Mouse (Mus musculus) c-Kit-positive CD71-positive TER-119-negative erythroid progenitor cells, embryonic 14.5 days (primary cell): ENCODE measurements around the gene Lurap1l.
"Not testable (repeated sequence)": the region's sequence is repeated elsewhere in the genome, so short reads cannot be mapped to it uniquely, and the experiment has no call there.

Source experiments
- DNase-seq: peaks from one replicate; pipeline ENCODE4 v3.0.0-alpha.2; 2013; ENCODE audit warnings: low read depth

Gene Lurap1l

DNA sequence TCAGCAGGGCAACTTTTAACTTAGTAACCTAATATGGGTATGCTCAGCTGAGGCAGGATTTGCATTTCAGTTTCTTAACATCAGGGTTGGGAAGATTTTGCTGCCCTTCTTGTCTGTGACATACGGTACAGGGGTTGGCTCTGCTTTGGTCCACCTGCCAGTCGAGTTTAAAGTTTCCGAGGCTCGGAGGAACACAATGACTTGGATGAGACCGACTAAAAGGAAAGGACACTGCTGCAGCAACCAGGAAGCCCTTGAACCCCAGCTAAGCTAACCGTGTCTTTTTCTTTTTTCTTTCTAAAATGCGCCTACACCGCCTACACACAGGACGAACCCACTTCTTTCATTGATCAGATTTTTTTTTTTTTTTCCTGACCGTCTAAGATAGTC, at the start of gene Lurap1l:
Gene Lurap1l (plus strand): TSS at position 166 of the 390 bp plus-strand sequence.
- DNase-seq = no peak

DNA sequence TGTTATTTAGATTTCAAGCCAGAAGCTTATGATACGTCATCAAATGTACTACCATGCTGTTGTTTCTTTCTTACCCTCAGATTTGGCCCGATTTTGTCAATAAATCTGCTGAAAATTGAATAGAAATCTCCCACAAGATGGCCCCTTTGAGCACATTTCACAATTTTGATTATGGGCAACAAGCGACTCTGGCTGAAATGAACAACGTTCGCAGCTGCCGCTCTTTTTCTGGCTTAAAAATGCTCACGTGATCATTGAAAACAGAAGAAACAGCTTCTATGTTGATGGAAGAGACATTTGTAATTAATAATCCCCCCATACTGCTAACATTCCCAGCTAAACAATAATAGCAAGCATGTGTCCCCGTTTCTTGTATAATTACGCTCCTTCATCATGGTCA, 47.5 kb upstream of the Lurap1l start:
- DNase-seq = no peak

DNA sequence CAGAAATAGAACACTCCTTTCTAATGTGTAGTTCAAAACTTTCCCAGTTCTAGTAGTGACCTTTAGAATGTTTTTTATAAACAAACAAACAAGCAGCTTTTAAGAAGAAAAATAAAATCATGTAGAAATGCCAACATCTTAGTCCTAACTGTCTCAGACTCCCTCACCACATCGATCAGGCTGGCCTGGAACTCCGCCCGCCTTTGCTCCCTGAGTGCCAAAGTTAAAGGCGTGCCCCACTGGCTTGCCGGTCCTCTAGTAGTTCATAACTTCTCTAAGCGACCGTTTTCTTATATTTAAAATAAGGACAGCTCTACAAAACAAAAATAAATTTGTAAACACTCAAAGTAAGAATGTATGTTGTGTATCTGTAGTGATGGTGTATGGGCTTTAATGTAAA, 46.5 kb upstream of the Lurap1l start:
- DNase-seq = no peak

DNA sequence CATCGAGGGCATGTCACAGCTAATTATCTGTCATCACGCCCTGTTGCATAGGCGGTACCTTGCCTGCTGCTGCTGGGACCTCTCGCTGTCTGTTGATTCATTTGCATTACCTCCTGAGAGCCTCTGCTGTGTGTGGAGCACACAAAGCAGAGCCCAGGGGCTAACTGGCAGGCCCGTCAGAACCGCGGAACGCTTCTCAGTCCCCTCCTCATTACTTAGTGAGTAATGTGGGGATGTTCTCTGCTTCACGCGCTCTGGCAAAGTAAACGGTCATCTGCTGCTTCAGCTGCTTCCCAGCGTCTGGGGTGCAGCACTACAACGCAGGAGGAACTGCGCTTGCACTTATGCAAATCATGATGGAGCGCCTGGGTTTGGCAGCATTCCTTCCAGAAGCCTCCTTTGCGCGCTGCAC, 45.9 kb upstream of the Lurap1l start:
- DNase-seq = no peak

DNA sequence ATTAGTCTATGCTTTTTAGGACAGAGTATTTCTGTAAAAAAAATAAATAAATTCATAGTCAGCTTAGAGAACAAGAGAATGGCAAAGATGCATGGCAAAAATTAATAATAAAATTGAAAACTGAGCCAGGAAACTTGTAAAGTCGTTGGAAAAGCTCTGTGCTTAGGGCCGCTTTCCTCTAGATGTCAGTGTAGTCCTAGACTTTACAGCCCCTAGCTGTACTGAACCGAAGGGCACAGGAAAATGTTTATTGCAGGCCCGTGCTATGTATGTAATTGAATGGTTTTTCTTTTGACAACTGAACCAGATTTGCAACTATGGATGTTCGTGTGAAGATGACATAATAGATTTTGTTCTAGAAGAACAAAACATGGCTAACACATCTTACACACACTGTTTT, 44.4 kb upstream of the Lurap1l start:
- no peak for DNase-seq

DNA sequence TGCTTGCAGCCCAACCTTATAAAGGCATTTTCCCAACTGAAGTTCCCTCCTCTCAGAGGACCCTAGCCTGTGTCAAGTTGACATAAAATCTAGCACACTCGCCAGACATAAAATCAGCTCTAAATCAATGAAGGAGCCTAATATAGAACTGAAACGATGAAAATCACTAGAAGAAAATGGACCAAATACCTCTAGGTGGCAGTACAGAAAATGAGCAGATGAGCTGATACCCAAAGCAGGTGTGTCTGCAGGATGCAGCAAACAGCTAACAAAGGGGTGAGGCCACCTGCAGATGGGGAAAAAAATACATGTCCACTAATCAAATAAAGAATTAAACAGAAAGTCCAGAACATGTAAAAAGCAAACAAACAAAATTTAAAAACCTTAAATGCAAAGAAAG, 40.8 kb upstream of the Lurap1l start:
- DNase-seq = no peak

DNA sequence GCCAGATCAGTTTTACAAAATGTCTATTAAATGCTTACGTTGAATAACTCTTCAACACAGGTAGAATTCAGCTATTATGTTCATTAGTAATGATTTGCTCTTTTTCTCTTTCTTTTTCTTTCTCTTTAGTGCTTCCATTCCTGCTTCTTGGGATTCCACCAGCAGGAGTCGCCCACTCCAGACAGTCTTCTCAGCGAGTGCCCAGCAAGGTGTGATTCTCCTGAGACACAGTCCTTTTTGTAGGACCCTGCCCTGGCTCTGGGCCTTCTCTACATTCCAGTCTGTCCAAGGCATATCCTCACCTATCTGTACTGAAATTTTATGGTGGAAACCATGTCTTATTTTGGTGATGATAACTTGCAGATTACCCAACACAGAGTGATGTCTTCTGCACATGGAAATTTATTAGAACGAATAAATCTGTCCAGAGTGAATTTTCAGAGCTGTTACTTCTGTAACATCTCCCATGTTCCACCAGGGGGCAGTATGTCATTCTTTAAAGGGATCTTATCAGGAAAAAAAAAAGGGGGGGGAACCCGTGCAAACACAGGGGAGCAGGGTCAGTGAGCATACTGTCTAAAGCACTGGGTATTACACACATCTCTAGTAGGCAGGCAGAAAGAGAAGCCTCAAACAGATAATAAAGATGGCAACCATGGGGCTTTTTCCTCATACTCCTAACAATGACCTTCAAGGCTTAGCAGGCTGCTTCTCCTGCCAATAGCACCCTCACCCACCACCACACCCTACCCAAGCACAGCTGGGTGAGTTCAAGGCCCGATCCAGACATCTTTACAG, 37.4 kb upstream of the Lurap1l start:
- DNase-seq = no peak

DNA sequence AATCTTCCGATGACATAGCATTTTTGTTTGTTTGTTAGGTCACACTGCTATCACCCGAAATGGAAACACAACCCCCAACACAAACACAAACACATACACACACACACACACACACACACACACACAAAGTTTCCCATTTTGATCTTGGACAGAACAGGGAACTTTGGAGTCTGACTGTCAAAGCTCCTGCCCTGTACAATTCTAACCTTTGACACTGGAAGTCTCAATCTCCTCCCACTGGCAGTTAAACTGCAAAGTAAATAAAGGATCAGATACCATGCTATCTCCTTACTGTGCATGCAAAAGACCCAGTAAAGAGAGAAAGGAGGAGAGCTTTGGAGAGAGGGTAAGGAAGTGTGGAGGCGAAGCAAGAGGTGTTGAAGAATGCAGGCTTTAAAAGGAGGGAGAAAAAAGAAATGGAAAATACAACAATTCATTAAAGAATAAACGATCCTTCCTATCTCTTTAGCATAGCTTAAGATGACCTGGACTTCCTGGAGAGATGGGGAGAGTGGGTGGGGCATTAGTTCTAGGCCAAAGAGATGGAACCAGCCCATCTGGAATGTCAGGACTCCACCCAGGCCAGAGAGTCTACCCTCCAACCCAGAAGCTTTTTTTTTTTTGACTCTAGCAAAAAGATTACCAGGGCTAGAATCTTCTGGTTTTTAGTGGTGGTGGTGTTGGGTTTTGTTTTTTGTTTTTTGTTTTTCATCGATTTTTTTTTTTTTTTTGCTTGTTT, 36.2 kb upstream of the Lurap1l start:
- DNase-seq = no peak

DNA sequence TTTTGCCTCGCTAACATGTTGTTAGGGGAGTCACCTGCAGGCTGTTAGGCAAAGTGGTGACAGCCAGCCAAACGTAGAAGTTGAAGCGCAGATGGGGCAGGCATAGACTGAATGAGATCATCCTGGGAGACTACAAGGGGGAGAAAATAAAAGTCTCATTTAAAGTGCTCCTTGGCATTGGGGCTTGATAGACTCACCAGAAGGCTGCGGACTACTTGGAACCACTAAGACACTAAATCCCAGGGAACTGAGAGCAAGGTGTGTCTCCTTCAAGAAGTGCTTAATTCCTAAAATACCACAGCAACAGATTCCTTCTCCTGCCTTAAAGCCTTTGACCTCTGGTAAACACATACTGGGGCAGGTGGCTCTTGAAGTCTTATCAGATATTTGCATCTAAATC, 35.4 kb upstream of the Lurap1l start:
- DNase-seq = no peak

DNA sequence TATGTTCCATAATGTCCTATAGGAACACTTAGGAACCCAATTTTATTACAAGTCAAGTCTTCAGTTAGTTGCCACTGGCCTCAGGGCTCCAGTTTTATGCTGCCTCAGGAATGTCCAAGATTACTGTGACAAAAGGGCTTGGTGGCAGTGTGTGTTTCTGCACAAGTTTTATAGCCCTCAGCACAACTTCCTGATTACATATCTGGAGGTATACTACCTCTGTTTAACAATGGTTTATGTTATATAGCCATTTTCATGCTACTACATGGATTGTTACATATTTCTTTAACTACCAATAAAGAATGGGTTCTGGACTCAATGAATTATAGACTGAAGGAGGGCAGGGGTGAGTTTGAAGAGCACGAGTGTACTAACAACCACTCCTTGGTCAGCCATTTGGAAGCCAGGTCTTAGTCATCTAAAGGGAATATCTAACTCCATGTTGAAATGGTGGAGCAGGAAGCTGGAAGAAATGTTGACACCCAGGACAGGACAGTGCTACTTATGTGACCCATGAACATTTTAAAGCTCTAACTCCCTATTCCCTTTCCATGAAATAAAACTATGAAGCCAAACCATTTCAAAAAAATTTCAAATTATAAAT, 28.3 kb upstream of the Lurap1l start:
- DNase-seq = no peak

DNA sequence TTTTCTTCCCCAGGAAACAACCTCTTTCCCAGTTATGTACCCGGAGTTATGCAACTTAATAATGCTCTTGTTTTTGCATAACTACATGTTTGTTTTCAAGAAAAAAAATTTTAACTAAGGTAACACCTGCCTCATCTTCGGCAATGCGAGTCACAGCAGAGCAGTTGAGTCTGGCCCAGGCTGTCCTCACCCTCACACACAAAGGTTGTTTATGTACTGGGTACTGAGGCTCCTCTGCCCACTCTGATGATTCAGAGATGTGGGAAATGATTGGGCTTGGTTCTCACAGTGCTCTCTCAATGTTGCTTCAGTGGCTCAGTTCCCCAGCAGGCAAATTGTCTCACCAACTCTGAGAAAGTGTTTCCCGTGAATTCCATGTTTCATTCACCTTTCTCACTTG, 23.8 kb upstream of the Lurap1l start:
- no peak for DNase-seq

DNA sequence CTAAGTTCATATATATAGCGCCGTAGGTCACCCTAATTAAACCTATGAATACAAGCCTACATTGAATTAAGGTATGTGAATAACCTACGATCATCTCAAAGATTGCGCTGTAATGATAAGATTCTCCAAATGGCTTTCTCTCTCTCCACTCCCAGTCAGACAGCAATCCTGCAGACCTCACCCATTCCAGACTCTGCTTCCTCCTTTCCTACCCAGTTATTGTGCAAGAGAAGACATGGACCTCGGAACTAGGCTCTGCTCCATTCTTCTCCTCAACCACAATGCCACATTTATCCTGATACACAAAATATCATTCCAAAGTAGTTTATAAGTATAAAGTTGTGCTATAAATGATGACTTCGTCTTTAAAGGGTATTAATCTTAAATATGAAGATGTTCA, 19.4 kb upstream of the Lurap1l start:
- DNase-seq = no peak

DNA sequence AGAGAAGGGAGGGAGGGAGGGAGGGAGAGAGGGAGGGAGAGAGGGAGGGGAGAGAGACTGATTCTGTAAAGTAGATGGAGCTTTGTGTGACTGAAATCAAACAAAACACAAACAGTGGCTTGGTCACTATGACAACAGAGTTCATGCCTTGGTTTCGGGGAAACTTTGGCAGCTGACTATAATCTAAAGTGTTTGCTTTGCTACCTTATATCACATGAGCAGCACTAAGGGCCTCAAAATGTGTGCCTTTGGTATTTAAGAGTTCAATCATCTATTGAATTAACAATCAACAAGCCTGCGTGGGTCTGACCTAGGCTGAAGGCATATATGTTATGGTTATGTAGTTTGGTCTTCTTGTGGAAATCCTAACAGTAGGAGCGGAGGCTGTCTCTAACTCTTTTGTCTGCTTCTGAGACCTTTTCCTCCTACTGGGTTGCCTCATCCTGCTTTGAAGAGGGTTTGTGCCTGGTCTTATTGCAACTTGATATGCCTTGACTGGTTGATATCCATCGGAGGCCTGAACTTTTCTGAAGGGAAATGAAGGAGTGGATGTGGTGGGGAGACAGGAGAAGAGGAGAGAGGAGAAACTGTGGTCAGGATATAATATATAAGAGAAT, 15.1 kb upstream of the Lurap1l start:
- DNase-seq = no peak

DNA sequence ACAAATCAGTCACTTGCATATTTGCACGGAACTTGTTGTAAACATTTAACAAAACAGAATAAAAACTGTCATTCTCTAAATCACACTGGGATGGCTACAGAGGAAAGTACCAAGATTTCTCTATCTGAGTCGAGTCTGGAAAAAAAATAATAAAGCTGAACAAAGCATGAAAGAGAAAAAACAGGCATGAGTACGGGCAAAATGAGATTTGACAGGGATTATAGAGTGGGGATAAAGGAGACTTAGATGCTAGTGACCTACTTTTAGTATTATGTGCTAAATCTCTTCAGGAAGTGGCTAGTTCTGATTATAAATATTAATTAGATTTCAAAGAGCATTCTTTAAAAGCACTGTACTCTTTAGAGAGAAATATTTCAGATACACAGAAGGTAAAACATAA, 3.7 kb upstream of the Lurap1l start:
- DNase-seq = no peak

DNA sequence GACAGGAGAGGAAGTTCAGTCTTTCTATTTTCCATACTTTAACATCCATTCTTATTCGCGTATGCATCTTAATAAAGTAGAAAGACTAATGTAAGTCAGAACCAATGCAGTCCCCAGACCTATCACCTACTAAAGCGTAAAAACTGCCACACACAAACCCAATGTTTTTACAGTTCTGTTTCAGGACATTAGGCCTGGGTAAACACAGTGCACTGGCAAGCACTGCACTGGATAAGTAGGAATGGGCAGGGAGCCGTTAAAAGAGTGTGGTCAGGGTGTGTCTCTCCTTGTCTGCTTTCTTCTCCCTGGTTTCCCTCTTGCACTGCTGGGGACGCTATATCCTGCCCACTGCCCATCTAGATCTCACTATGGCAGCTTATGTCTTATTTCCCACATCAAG, 2.5 kb upstream of the Lurap1l start:
- no peak for DNase-seq

DNA sequence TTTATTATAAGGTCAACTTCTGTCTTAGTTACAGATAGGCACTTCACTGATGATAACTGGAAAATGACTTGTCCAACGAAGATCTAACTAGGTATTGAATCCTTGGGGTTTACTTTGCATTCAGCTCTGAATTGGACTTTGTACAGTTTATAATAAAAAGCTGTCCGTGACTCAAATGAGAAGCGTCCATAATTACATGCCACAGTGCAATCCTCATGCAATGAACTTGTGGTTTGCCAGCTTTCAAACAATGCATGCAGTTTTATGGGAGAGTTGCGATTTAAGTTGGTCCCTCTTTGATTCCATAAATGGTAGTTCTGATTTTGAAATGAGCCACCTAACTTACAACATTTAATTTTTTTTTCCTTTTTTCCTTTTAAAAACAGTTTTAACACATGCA, 1.5 kb upstream of the Lurap1l start:
- DNase-seq = no peak

DNA sequence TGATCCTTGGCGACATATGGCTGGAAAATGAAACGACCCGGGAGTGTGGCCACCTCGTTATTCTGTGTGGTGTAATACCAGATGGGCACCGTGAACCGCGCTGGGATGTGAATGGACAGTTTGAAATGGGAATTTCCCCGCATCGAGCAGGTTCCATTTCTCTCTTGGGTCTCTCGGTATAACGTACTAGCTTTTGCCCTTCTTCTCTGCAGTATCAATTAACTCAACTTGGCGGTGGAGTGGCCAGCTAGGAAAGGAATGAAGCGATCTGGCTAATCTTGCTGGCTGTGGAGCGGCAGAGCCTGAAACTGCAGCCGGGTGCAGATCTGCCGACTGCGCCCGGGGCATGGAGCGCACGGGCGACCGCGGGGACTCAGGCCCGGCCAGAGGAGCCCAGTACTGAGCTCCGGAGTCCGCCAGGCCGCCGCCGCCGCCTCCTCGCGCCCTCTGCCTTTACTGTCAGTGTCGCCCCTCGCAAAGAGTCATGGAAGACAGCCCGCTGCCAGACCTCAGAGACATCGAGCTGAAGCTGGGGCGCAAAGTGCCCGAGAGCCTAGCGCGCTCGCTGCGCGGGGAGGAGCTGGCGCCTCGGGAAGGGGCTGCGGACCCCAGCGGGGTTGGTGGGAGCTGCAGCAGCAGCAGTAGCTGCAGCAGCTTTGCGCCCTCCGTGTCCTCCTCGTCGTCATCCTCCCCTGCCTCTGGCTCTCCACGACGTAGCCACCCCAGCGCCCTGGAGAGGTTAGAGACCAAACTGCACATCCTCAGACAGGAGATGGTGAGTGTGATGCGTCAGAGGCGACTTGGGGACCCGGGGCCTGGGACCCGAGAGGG, 640 bp downstream of the Lurap1l start:
- DNase-seq = no peak

DNA sequence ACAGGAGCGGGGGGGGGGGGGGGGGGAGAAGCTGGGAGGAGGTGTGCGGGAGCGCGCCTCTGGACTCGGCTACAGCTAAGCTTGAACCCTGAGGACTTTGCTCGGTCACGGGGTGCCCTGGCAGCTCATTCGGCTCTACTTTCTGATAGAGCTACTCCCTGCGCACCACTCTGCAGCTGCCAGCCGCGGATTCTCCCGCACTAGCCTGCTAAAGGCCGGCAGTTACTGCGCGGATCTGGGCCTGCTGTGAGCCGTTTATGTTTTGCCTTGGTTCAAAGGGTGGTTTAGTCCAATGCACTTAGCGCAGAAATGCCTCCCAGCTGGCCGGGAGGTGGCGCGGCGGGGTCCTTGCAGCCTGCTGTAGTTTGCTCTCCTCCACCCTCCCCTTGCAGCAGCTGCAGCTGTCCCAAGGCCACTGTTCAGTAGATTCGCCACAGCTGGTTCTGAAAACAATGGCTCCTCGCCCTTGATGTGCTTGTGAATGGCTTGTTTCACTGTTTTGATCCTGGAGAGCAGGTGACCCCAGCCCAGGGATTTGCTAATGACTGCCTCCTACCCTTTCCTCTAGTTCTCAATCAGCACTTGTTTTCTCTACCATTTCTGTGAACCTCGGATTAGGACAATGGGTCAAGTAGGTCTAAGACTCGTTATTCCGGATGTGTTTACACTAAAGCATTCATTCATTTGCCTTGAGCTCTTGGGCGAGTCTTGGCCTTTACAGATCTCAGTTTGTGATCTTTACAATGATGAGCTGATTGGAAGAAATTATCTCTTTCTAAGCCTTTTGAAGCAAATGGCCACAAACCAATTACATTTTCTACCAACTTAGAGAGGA, 1.5 kb downstream of the Lurap1l start:
- DNase-seq = no peak

DNA sequence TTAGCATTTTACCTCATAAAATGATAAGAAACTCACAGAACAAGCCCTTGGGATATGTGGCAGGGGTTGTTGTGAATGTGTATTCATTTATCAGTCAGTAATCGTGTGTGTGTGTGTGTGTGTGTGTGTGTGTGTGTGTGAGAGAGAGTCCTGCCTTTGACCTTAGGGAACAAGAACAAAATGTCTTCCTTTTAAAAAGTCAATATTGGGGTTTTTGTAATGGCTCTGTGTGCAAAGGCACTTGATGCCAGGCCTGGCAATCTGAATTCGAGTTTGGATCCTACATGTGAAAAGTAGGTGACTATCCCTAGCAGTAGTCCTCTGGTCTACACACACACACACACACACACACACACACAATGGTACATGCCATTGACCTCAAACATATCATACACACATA, 4.8 kb downstream of the Lurap1l start:
- no peak for DNase-seq

DNA sequence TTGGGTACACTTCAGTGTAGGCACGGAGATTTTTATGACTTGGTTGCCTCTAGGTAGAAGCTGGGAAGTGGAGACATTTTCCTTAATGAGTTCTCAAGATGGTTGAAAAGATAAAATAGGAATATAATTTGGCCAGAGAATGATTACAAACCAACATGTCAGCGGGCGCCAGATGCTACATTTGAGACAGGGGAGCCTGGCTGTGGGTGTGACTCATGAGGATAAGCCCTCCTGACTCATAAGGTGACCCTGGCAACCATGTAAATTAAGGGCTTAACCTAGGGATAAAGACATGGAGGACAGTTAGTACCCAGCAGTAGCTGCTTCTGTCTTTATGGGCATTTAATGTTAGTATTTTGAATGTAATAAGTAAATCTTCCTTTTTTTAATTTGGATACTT, 6.2 kb downstream of the Lurap1l start:
- DNase-seq = no peak

DNA sequence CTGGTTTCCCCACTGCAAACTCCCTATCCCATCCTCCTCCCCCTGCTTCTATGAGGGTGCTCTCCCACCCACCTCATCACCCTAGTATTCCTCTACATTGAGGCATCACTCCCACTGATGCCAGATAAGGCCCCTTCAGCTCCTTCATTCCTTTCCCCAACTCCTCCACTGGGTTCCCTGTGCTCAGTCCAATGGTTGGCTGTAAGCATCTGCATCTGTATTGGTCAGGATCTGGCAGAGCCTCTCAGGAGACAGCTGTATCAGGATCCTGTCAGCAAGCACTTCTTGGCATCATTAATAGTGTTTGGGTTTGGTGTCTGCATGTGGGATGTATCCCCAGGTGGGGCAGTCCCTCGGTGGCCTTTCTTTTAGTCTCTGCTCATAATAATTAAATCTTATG, 6.7 kb downstream of the Lurap1l start:
- not testable (repeated sequence) for DNase-seq
